Mouse (Mus musculus) spleen, postnatal 10 days (tissue): ENCODE data around the gene Fcor.

Source experiments
- DNase-seq, 2 experiments: peaks; one replicate each; pipeline ENCODE4 v3.0.0; 2021 to 2022; ENCODE audit warnings: low spot score in 2 of 2

The Fcor gene

DNA sequence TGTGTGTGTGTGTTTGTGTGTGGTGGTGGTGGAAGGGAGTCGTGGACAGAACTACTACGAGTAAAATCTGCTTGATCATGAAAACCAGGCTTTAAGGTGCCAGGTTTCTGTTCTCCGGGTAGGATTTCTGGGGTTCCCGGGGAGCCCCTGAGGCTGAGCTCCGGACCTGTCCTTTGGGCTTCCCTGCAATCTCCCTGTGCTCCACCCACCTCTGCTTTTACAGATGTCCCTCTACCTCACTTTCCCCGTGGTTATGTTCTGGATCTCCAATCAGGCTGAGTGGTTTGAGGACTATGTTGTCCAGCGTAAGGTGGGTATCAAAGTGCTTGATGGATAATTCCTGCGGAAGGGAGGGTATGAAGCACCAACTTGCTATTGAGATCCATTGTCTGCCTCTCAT is 50.0 kb downstream of the Fcor start:
- DNase-seq = no peak

DNA sequence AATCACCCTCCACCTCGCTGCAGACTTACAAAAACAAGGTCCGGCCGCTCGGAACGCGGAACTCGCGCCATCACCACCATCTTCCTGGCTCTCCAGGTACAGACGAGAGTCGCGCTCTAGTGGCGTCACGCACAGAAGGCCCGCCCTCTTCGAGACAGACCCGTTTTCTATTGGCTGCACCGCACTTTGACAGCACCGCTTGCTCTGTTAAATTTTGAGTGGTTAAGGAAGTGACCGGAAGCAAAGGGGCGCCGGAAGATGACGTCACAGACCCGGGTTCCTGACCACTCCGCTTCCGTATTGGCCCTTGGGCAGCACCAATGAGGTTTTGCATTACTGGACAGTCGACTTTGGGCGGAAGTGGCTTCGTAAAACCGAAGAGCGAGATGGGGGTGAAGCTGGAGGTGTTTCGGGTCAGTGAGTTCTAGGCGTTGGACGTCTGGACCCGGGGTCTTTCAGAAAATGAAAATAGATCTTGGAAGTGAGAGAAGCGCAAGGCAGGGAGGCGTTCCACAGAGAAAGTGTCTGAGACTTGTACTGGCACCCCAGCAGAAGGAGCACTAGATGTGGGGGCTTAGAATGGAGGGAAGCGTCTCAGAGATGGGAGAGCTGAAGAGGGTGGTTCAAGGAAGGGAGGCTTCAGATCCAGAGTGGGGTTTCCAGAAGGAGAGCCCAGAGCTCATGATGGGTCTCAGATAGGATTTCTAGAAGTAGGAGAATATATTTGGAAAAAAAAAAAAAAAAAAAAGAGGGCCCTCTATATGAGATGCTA is 50.8 kb downstream of the Fcor start, which contains the start of the genes Xab2 and Pet100:
Xab2 (minus strand) TSS at position 118 of the 772 bp plus-strand sequence.
Pet100 (plus strand) TSS at position 350 of the 772 bp plus-strand sequence.
- DNase-seq = peak; percentile 97 to 98
